Mouse (Mus musculus) heart, postnatal 0 days (tissue): Measurements from ENCODE around the gene Ddx39b. TPM values are rescaled to one million over a fixed set of nuclear protein-coding genes. Genes with fewer than 3 reads are reported as not detected.

Source experiments
- ATAC-seq: fragments of 200-750 bp; cut with Nextera tagmentation; 2 replicates; pipeline ENCODE4 v1.8.0; 2017; ENCODE audit warnings: low read depth, moderate number of reproducible peaks, moderate library complexity; ENCODE audit not compliant: insufficient read depth
- DNase-seq: peaks from one replicate; pipeline ENCODE4 v3.0.0-alpha.2; 2016; ENCODE audit warnings: low spot score
- H3K27ac ChIP-seq: fragments of 300-500 bp; sonication (generic); 2 replicates; pipeline ENCODE4 v1.5.1; 2014; ENCODE audit warnings: low read depth, mild to moderate bottlenecking
- H3K27me3 ChIP-seq: fragments of 300-500 bp; sonication (generic); 2 replicates; pipeline ENCODE4 v1.6.1; 2014; ENCODE audit warnings: low read length, mixed read lengths; ENCODE audit not compliant: control insufficient read depth, insufficient read depth
- H3K36me3 ChIP-seq: fragments of 300-500 bp; sonication (generic); replicated peaks from 2 replicates; pipeline ENCODE4 v1.6.1; 2014; ENCODE audit warnings: low read length, mixed read lengths; ENCODE audit not compliant: control insufficient read depth, insufficient read depth
- H3K4me1 ChIP-seq: fragments of 300-500 bp; sonication (generic); 2 replicates; pipeline ENCODE4 v1.6.1; 2014; ENCODE audit warnings: antibody characterized with exemption; ENCODE audit not compliant: control insufficient read depth, insufficient read depth
- H3K4me2 ChIP-seq: fragments of 300-500 bp; sonication (generic); 2 replicates; pipeline ENCODE4 v1.6.1; 2014; ENCODE audit warnings: low read depth, mild to moderate bottlenecking, low read length, moderate library complexity
- H3K4me3 ChIP-seq: fragments of 300-500 bp; sonication (generic); 2 replicates; pipeline ENCODE4 v1.5.1; 2014; ENCODE audit warnings: low read depth, low read length
- H3K9ac ChIP-seq: fragments of 300-500 bp; sonication (generic); replicated peaks from 2 replicates; pipeline ENCODE4 v1.6.1; 2014; ENCODE audit warnings: low read depth, low read length, mixed read lengths
- H3K9me3 ChIP-seq: fragments of 300-500 bp; sonication (generic); replicated peaks from 2 replicates; pipeline ENCODE4 v1.6.1; 2016; ENCODE audit warnings: low read length; ENCODE audit not compliant: control insufficient read depth
- CTCF ChIP-seq: IDR thresholded peaks from 2 replicates; pipeline ENCODE4 v1.5.1; 2016; ENCODE audit warnings: antibody characterized with exemption, control low read depth, low read depth
- EP300 ChIP-seq: IDR thresholded peaks from 2 replicates; pipeline ENCODE4 v1.6.1; 2016; ENCODE audit warnings: antibody characterized with exemption, low read depth
- WGBS: fragments of 180-500 bp; shearing (Covaris S2); extraction: QIAGEN DNeasy Blood & Tissue Kit; methylation state at CpG from one replicate; pipeline ENCODE4 v1.1.7; 2014; 5-methylcytosine and 5-hydroxymethylcytosine counted together
- polyA plus RNA-seq: library from polyadenylated mRNA; unstranded; fragments of >200 nt; fragmentation: Nextera tagmentation; extraction: Ambion mirVana; gene quantifications from 2 replicates; pipeline ENCODE4 v1.2.1, GENCODE M21; 2015
- total RNA-seq: library from RNA; depleted of rRNA; stranded (reverse); fragments of >200 nt; gene quantifications from 2 replicates; pipeline ENCODE4 v1.2.3, GENCODE M21; 2014; ENCODE audit warnings: low replicate concordance

Ddx39b gene
- total and polyA plus RNA-seq, 2 experiments from 2014 or later: 131 to 162 TPM

DNA sequence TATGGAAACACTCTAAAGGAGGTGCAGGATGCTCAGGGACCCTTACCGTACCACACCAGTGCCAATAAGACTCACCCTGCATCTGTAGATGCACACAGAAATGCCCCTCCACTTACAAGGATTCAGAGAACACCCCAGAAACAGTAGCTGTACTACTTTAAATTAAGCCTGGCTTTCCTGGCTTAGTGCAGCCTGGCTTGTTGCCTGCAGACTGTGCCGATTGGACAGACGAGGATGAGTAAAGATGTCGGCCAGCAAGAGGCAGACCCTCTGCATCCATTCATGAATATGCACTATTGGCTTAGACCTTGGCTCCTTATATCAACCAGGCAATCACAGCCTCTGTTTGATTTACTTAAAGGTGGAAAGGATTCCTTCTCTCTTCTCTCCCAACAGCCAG is 18.1 kb downstream of the Ddx39b start:
- H3K4me2 ChIP-seq: no peak overlapping the region
- peak overlapping the region; percentile 11; the same call in 1 of the 2 replicates for H3K27ac ChIP-seq
- peaks cover 12% of the 10 kb centered on the region; the same call in 1 of the 2 replicates for H3K4me1 ChIP-seq
- no peak for TF ChIP-seq CTCF
- TF ChIP-seq EP300: no peak
- H3K9me3 ChIP-seq: no peaks in the 10 kb centered on the region
- 65% methylated on average over 4 of the region's 4 CpGs for WGBS
- ATAC-seq (no peak), DNase-seq (no peak)
- H3K4me3 ChIP-seq: no peak overlapping the region
- H3K27me3 ChIP-seq: peaks cover 21% of the 10 kb centered on the region; the same call in 1 of the 2 replicates
- H3K9ac ChIP-seq: no peak overlapping the region
- H3K36me3 ChIP-seq: no peaks in the 10 kb centered on the region

DNA sequence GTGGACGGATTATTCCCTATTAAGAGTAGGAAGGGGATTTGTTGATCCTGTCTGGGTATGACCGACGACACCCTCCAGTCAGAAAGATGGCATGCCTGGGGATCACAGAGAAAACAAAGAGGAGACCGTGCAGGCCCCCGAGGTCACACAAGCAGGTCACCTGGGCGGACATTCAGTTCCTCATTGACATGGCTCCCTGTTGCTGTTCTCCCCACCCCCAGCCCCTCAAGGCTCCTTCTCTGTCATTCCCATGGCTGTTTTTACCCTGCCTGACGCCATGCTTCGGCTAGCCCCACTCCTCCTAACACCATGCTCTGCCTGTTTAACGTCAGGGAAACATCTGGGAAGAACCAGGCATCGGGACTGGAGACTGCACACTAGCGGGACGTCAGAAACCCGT is 20.1 kb downstream of the Ddx39b start:
- DNase-seq (no peak), ATAC-seq (no peak)
- Histone ChIP-seq H3K36me3 (no peaks in the 10 kb centered on the region), H3K4me2 (no peak overlapping the region), H3K4me3 (no peak overlapping the region), H3K27ac (no peak overlapping the region), H3K27me3 (peaks cover 21% of the 10 kb centered on the region; the same call in 1 of the 2 replicates), H3K9me3 (no peaks in the 10 kb centered on the region), H3K4me1 (peaks cover 12% of the 10 kb centered on the region; the same call in 1 of the 2 replicates), H3K9ac (no peak overlapping the region)
- 67% methylated on average over 13 of the region's 13 CpGs for WGBS
- TF ChIP-seq CTCF (no peak), EP300 (no peak)

DNA sequence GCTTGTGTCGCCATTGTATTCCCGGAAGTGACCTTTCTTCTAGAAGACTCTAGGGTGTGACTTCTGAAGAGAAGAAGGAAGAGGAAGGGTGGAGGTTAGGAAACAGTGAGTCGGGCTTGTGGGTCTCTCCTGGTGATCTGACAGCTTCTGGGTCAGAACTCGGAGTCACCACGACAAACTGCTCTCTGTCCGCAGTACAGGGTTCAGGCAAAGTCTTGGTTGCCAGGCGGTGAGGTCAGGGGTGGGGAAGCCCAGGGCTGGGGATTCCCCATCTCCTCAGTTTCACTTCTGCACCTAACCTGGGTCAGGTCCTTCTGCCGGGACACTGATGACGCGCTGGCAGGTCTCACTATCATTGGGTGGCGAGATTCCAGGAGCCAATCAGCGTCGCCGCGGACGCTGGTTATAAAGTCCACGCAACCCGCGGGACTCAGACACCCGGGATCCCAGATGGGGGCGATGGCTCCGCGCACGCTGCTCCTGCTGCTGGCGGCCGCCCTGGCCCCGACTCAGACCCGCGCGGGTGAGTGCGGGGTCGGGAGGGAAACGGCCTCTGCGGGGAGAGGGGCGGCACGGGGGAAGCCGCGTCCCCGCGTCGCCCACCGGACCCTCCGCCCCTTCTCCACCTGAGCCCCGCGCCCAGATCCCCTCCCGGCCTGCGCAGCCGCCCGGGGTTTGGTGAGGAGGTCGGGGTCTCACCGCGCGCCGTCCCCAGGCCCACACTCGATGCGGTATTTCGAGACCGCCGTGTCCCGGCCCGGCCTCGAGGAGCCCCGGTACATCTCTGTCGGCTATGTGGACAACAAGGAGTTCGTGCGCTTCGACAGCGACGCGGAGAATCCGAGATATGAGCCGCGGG is 21.3 kb downstream of the Ddx39b start, which contains the start of gene H2-D1:
Gene H2-D1, plus strand, starts transcription at position 67 of the 859 bp plus-strand sequence.
- DNase-seq (peak; percentile 73), ATAC-seq (peak; percentile 84)
- peak within 1 kb of the TSS; percentile 99 for H3K4me2 ChIP-seq
- H3K9ac ChIP-seq: peak within 1 kb of the TSS; percentile 70
- WGBS: 2% methylated on average over 69 of the region's 73 CpGs
- H3K9me3 ChIP-seq: no peaks in the 10 kb centered on the region
- H3K4me3 ChIP-seq: peak within 1 kb of the TSS; percentile 85
- TF ChIP-seq CTCF (no peak), EP300 (no peak)
- H3K27me3 ChIP-seq: peaks cover 21% of the 10 kb centered on the region; the same call in 1 of the 2 replicates
- peaks cover 5% of the 10 kb centered on the region; the same call in 1 of the 2 replicates for H3K4me1 ChIP-seq
- H3K27ac ChIP-seq: peak within 1 kb of the TSS; percentile 52
- no peaks in the 10 kb centered on the region for H3K36me3 ChIP-seq

DNA sequence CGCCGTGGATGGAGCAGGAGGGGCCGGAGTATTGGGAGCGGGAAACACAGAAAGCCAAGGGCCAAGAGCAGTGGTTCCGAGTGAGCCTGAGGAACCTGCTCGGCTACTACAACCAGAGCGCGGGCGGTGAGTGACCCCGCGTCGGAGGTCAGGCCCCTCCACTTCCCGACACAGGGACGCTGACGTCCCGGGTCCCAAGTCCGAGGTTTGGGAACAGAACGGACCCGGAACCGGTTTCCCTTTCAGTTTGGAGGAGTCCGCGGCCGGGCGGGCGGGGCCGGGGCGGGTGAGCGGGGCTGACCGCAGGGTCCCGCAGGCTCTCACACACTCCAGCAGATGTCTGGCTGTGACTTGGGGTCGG is 22.0 kb downstream of the Ddx39b start:
- H3K4me1 ChIP-seq: peaks cover 4% of the 10 kb centered on the region; the same call in 1 of the 2 replicates
- peak overlapping the region; percentile 85 for H3K4me3 ChIP-seq
- no peak overlapping the region for H3K27ac ChIP-seq
- no peaks in the 10 kb centered on the region for H3K36me3 ChIP-seq
- H3K4me2 ChIP-seq: peak overlapping the region; percentile 99
- 2% methylated on average over 31 of the region's 31 CpGs for WGBS
- no peaks in the 10 kb centered on the region for H3K9me3 ChIP-seq
- TF ChIP-seq CTCF (no peak), EP300 (no peak)
- H3K9ac ChIP-seq: peak overlapping the region; percentile 70
- ATAC-seq: peak; percentile 10
- no peak for DNase-seq
- peaks cover 23% of the 10 kb centered on the region for H3K27me3 ChIP-seq

DNA sequence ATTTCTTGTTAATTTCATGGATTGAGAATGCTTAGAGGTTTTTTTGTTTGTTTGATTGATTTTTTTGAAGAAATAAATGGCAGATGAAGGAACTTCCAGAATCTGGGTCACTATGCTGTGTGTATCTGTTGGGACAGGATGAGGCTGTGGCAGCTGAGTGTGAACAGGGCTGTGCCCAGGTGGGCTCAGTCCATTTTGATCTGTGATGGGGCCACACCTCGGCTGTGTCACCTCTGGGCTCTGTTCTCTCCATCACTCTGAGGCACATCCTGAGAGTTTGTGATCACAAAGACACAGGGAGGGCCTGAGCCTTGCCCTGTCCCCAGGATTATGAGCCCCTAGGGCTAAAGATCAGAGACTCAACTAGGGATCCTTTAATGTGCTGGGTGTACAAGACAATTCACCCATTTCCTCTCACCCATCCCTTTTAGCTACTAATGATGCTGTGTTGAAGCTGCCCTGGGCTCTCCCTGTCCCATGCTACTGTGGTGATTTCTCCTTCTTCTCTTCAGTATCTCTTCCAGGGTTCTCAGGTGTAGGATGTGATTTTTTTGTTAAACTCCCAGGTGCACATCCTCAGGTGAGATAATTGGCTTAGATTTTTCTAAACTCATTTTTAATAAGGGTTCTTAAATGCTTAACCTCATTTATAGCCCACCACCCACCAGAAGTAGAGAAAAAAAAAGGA is 26.0 kb downstream of the Ddx39b start:
- no peak for DNase-seq
- Histone ChIP-seq H3K36me3 (no peaks in the 10 kb centered on the region), H3K27me3 (peaks cover 7% of the 10 kb centered on the region; the same call in 1 of the 2 replicates), H3K4me1 (peaks cover 2% of the 10 kb centered on the region; the same call in 1 of the 2 replicates), H3K4me2 (no peak overlapping the region), H3K4me3 (no peak overlapping the region), H3K9ac (no peak overlapping the region), H3K27ac (no peak overlapping the region), H3K9me3 (no peaks in the 10 kb centered on the region)
- no peak for ATAC-seq
- WGBS: 53% methylated on average over 1 of the region's 1 CpGs
- no peak for TF ChIP-seq EP300
- no peak for TF ChIP-seq CTCF
